Mouse (Mus musculus) right cerebral cortex, postnatal 10 days (tissue): ENCODE measurements around the gene Wfikkn1.

Source experiments
- DNase-seq, 2 experiments: peaks; one replicate each; pipeline ENCODE4 v3.0.0; 2021; ENCODE audit warnings: low spot score in 2 of 2

Gene Wfikkn1

DNA sequence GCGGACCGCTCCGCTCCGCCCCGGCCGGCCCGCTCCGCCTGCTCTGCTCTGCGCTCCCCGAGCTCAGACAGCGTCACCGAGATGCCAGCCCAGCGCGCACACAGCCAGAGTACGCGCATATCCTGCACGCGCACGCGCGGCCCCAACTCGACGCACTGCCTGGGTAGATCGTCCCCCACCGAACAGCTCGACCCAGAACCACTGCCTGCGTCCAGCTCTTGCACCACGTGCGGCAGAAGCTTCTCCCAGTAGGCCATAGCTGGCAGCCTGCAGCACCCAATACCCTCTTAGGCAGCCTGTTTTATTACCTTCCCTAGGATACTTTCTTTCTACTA, 43.6 kb downstream of the Wfikkn1 start, which contains the start of gene Rhbdl1:
TSS of gene Rhbdl1 (minus strand) at position 220 of the 335 bp plus-strand sequence.
- peak; percentile 94 for DNase-seq

DNA sequence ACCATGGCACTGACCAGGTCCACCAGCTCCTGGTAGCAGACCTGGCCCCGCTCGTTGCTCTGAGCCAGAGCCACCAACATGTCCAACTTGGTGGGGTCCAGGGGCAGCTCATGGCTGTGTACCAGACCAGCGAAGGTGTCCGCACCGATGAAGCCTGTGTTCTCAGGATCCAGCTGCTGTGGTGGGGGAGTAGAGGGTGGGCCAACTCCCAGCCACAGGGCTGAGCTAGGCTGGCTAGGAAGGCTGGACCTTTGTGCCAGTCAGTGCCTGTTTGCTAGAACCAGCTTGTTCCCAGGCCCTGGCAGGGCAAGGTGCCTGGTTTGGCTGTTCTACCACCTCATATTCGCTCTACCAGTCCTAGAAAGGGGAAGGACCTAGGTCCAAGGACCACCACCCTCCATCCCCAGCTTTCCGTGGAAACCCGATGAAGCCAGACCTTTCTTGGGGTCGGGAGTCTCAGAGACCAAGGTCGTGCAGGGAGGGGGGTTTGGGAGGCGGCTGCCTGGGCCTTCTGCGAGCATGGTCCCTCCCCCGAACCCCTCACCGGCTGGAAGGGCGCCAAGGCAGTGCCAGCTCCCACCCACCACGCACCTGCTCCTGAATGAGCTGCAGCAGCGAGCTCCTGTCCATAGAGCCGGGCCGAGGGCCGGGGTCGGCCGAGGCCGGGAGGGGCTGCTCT, 44.1 kb downstream of the Wfikkn1 start:
- peak in 1 of 2 experiments; percentile 63 for DNase-seq

DNA sequence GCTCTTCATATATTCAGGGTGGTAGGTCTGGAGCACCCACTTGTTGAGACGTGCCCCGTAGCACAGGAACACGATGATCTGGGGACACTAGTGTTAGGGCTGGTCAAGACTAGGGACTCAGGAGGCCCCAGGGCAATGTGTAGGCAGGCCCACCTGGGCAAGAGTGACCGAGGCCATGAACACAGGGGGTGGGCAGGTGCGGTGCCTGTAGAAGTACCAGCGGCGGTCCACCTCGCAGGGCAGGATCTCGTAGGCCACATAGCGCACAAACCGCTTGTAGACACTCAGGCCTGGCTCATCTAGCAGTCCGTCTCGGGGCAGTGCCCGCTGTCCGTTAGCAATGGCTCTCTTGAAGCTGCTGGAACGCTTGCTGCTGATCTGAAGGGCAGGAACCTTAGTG, 44.8 kb downstream of the Wfikkn1 start:
- peak in 1 of 2 experiments; percentile 65 for DNase-seq

DNA sequence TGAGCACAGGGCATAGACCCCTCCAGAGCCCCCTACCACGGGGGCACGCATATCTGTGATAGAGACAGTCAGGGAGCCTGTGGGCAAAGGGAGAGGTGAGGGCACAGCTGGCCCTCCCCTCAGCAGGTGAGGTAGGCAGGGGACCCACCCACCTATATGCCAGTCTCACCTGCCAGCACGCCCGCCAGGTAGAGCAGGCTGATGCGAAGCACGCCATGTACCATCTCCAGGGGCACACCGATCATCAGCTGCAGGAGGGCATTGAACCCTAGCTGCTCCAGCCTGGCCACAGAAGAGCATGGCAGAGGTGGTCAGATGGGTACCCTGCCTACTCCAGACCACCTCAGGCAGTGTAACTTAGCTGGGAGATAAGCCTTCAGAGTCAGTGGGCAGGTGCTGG, 45.4 kb downstream of the Wfikkn1 start:
- peak in 1 of 2 experiments; percentile 53 for DNase-seq

DNA sequence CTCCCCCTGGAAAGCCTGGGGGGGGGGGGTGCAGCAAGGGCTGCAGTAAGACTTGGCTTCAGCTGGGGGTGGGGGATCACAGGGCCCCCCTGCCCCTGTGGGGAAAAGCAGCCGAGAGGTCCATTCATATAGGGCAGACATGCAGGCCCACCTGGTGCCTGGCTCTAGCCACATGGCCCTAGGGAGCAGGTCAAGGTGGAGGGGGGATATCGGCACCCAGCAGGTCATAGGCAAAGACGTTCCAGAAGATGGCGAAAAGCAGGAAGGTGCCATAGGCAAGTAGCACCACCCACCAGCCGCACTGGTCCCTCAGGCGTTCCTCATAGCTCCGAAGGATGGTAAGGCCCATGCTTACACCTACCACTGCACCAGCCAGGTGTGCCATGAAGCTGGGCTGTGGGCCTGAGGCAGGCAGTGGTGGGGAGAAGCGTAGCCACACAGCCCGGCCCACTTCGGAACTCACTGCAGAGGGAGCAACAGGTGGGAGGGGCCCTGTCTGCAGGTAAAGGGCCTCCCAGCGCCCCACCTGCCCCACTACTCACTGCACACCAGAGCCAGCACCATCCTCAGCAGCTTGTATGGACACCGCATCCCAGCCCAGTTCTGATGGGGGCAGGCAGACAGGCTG, 45.9 kb downstream of the Wfikkn1 start:
- peak in 1 of 2 experiments; percentile 61 for DNase-seq

DNA sequence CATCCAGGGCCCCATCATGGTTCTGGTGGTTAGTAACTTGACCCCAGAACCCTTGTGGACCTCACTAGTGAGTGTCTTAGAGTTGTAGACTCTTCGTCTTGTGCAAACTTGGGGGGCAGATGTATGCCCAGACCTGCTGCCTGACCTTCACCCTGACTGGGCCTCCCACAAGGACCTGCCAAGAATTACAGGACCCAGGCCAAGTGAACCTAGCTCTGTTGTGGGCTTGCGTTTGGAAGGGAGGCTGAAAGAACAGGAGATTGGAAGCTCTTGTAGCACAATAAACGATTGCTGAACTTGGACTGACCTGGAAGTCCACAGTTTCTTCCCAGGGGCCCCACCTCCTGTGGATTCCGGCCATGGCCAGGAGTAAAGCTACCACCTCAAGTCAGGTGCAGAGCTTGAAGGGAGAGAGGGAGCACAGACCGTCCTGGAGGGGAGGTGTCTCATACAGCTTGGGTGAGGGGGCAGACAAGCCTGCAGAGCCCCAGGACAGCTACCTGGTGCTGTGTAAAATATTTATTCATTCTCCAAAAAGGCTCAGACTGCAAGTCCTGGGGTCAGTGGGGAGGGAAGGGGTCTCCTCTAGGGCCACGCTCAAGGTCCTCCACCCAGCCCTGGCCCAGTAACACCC, 46.6 kb downstream of the Wfikkn1 start:
- no peak for DNase-seq

DNA sequence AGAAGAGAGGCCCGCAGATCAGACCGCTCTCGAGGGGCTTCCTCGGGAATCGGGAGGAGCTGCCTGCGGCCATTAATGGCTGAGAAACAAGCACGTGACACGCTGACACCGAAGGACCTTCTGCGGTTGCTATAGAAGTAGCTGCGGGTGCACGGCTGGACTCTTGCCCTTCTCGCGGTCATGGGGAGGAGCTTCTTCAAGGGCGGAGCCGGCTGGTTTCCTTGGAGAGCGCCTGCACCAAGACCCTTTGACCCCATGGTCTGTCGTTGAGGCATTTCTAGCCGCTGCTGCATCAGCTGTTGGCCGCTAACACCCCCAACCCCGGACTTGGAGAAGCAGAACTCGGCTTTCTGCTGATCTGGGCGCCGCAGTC, 47.4 kb downstream of the Wfikkn1 start, which contains the start of gene Stub1:
TSS of gene Stub1 (minus strand) at position 114 of the 373 bp plus-strand sequence.
- DNase-seq: peak; percentile 90 to 94

DNA sequence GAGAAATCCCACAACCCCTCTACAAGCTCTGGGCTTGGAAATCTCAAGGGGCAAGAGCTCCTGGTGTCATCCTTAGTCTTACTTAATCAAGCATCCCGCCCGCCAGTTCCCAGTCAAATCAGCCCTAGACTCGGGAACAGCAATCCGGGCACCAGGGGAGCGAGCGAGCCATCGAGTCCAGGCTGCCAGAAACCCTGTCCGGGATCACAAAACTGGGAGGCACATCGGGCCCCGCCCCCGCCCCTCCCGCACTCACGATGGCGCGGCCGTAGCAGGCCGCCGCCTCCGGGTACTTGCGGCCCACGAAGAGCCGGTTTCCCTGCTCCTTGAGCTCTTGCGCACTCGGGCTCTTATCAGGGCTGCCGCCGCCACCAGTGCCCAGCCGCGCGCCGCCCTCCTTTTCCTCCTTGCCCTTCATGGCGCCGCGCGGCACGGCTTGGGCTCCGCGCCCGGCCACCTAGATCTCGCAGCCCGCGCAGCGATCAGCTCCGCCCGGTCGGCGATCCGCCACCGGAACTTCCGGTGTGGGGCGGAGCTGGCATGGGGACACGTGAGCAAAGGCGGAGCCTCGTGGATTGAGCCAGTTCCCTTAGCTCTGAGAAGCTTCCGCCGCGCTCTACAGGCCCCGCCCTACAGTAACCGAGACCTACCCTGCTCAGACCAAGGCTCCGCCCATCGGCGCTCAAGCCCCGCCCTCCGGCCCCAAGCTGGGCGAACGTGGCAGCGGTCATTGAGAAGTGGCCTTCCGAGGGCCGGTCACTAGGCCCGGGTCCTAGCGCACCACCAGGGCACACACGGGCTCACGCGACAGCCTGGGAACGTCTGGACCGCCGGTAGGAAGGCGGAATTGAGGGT, 48.0 kb downstream of the Wfikkn1 start:
- DNase-seq: peak; percentile 99

DNA sequence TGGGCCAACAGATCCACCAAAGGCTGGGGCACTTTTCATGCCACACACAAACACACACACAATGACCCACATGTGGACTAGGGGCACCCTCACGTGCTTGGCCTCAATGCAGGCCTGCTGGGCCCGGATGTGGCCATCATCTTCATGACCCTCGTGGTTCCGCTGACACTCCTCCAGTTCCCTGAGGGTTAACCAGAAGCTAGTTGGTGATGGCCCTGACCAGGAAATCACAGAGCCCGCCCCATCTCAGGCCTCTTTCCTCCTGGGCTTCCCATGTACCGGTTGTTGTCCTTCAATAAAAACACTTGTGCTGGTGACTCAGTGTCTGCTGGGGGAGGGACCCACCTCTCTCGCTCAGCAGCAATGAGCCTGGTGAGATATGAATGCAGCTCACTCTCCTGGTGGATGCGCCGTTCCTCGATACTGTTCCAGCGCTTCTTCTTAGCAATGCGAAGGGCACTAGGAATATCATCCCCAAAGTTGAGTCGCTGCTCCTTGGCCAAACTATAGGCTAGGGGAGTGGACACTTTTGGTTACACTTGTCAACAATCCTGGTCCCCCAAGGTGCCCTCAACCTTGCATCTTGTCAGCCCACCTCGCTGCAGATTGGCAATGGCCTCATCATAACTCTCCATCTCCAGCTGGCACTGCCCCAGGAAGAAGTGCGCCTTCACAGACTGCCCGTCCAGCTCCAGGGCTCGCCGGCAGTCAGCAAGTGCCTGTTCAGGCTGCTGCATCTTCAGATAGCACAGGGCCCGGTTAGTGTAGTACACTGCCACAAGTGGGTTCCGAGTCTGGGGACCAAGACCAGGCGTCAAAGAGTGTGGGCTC, 49.0 kb downstream of the Wfikkn1 start:
- DNase-seq: peak in 1 of 2 experiments; percentile 72

DNA sequence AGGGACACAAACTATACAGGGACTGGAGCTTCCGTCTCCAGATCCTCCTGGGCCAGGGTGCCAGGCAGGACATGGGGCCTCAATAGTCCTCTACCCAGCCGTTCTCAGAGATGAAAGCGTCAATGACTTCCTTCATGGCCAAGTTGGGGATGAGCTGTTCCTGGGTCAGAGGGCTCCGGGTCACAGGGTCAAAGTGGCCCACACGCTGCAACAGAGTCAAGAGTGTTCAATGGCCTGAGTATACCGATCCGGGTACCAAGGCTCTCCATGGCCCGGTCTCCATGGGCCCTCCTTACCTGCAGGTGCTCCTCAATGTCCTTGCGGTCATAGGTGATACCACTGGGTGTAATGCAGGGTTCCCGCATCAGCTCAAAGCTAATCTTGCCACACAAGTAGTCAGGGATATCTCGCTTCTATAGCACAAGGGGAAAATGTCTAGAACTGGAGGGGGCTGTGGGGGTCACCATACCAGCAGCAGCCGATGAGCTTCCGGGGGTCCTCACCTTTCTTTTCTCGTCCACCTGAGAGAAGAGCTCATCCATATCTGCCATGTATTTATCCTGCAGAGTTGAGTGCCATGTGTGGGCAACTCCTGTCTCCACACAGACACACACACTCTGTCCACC, 49.7 kb downstream of the Wfikkn1 start:
- DNase-seq: peak in 1 of 2 experiments; percentile 61

DNA sequence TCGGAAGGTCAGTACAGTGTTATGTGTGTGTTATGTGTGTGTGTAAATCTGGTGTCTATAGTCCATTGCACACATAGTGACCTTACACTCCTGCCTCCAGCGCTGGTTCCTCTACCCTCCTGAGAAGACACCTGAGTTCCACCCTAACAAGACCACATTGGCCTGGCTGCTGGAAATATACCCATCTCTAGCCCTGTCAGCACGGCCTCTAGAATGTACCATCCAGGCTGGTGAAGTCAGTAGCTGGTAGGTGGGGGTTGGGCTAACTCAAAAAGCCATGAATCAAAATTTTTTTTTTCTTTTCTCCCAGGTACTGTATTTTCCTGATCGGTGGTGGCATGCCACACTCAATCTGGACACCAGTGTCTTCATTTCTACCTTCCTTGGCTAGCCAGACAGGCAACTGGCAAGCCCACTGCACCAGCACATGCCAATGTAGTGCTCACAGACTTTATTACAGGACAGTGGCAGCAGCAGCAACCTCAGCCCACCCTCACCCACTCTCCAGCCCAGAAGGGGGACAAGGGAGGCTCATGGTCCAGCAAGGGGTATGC, 50.4 kb downstream of the Wfikkn1 start:
- DNase-seq: no peak

DNA sequence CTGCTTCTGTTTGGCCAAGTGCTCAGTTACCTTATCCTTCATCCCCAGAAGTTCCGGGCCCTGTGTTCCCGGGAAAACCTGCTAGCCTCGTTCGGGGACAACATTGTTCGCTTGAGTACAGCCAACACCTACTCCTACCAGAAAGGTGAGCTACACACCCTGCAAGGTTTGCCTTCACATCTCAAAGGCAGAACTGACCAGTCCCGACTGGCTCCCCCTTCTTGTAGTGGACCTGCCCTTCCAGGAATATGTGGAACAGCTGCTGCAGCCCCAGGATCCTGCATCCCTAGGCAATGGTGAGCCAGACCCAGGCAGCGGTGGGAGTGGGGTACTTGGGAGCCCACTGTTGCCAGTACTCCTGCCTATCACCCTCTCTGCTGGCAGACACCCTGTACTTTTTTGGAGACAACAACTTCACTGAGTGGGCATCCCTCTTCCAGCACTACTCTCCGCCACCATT, 51.1 kb downstream of the Wfikkn1 start:
- DNase-seq: peak in 1 of 2 experiments; percentile 32

DNA sequence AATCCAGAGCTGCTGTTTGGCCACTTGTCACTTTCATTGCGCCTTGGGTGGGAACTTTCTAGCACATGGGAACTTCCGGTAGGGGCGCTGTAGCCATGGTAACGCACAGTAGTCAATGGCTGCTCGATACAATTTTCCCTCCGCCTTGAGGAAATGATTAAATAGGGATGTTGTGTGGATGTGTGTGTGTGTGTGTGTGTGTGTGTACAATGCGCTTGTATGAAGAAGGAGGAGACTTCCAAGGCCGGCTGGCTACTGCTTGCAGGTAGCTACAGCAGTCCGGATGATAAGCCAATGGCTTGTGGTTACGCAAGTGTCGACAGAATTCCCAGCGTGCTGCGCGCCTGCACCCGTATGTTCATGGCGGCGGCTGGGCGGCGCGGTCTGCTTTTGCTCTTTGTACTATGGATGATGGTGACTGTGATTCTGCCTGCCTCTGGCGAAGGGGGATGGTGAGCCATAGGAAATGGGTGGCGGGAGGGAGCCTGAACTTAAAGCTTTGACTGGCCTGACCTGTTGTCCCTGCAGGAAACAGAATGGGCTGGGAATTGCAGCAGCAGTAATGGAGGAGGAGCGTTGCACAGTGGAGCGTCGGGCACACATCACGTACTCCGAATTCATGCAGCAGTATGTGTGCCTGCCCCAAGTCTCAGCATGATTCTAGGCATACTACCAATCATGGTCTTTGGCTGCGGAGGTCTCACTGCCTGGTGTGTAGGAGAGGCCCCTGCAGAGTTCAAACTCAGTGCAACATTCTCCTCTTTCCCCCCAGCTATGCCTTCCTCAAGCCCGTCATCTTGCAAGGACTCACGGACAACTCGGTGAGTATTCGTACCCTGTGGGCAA, 51.7 kb downstream of the Wfikkn1 start, which contains the start of gene Jmjd8:
TSS of gene Jmjd8 (plus strand) at position 156 of the 846 bp plus-strand sequence.
- peak; percentile 90 to 93 for DNase-seq

DNA sequence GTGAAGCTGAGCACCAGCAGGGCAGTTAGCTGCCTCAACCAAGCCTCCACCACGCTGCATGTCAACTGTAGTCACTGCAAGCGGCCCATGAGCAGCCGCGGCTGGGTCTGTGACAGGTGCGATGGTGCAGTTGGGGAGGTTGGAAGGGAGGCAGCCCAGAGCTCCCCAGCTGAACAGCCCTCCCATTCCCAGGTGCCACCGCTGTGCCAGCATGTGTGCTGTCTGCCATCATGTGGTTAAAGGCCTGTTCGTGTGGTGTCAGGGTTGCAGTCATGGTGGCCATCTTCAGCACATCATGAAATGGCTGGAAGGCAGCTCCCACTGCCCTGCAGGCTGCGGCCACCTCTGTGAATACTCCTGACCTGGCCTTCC, 52.4 kb downstream of the Wfikkn1 start:
- peak in 1 of 2 experiments; percentile 40 for DNase-seq
